Comparison of ENCODE assay signal across 8 mouse cellular contexts in the genomic region with DNA sequence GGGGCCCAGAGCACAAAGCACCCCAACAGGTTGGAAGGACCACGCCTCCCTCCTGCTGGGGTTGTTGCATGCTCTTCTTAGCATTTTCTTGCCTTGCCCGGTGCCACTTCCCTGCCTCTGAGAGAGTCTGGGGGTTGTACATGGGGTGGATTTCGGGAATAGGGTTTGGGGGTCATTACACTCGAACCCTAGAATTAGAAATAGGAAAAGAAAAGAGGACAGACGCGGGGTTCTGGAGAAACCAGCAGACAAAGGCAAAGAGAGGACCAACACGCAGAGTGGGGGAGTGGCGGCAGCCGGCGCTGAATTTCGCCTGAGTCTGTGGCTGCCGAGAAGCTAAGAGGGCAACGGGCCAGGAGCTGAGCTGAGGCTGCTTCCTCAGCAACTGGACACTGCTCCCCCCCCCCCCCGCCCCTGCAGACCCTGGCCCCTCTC. TPM values are rescaled to one million over a fixed set of nuclear protein-coding genes. Genes with fewer than 3 reads are reported as not detected.
DNase-seq lines count a peak whose midpoint lies in the region; ATAC-seq and TF ChIP-seq lines count a peak whose summit lies in the region.

No protein-coding gene starts in this region.

- no peaks in the 10 kb centered on the region for H3K9me3 ChIP-seq in embryonic facial prominence, embryonic 11.5 days (replicated peaks; ENCODE audit: control insufficient read depth, low read length)
- H3K9me3 ChIP-seq in hindbrain, embryonic 10.5 days = no peaks in the 10 kb centered on the region
- H3K9me3 ChIP-seq in liver, embryonic 13.5 days (replicated peaks) = no peaks in the 10 kb centered on the region

- WGBS in embryonic facial prominence, embryonic 11.5 days = under 1% methylated on average over 13 of the region's 14 CpGs
- WGBS in hindbrain, embryonic 10.5 days = under 1% methylated on average over 14 of the region's 14 CpGs
- 4% methylated on average over 13 of the region's 14 CpGs for WGBS in liver, embryonic 13.5 days (ENCODE audit: insufficient replicate concordance)

- no peaks in the 10 kb centered on the region for H3K36me3 ChIP-seq in embryonic facial prominence, embryonic 11.5 days (replicated peaks; ENCODE audit: control insufficient read depth, insufficient read depth, low read depth, low read length)
- no peaks in the 10 kb centered on the region for H3K36me3 ChIP-seq in hindbrain, embryonic 10.5 days
- no peaks in the 10 kb centered on the region for H3K36me3 ChIP-seq in liver, embryonic 13.5 days

- peak overlapping the region; percentile 91 for H3K4me2 ChIP-seq in embryonic facial prominence, embryonic 11.5 days (ENCODE audit: low read depth, low read length)
- peak overlapping the region; percentile 59 for H3K4me2 ChIP-seq in liver, embryonic 13.5 days

- no peak overlapping the region for H3K27ac ChIP-seq in left cerebral cortex, adult 2 months
- peak overlapping the region; percentile 22 for H3K27ac ChIP-seq in embryonic facial prominence, embryonic 11.5 days (replicated peaks; ENCODE audit: low read depth, low read length)
- H3K27ac ChIP-seq in hindbrain, embryonic 10.5 days = peak overlapping the region; percentile 92
- no peak overlapping the region for H3K27ac ChIP-seq in liver, embryonic 13.5 days

- no peak for TF ChIP-seq CTCF in left cerebral cortex, adult 2 months (IDR thresholded peaks at IDR 0.05)

- DNase-seq in left cerebral cortex, adult 2 months (ENCODE audit: extremely low spot score in 1 of 2, low spot score in 2 of 2) = no peak
- DNase-seq in left cerebral cortex, adult 9 months (ENCODE audit: low spot score in 2 of 2) = no peak
- DNase-seq in embryonic facial prominence, embryonic 11.5 days (ENCODE audit: low spot score) = peak; percentile 55
- peak; percentile 63 for DNase-seq in hindbrain, embryonic 10.5 days (ENCODE audit: low spot score)
- no peak for DNase-seq in liver, embryonic 13.5 days
- no peak for DNase-seq in adrenal gland, postnatal 25 days
- DNase-seq in gastrocnemius, postnatal 36 days = no peak

- peak overlapping the region; percentile 53; the same call in 1 of the 2 replicates for H3K4me3 ChIP-seq in left cerebral cortex, adult 2 months
- peak overlapping the region; percentile 48 for H3K4me3 ChIP-seq in embryonic facial prominence, embryonic 11.5 days (ENCODE audit: low read depth, low read length)
- H3K4me3 ChIP-seq in hindbrain, embryonic 10.5 days = peak overlapping the region; percentile 70
- H3K4me3 ChIP-seq in liver, embryonic 13.5 days (replicated peaks) = peak overlapping the region; percentile 38; the same call in 1 of the 2 replicates

- 0 out of 2 replicates have a peak, but pooled peaks have one; percentile 25 for ATAC-seq in embryonic facial prominence, embryonic 11.5 days (replicated peaks; ENCODE audit: insufficient number of reproducible peaks, low FRiP score, low TSS enrichment, low read depth)
- ATAC-seq in liver, embryonic 13.5 days (ENCODE audit: low read depth) = no peak
- ATAC-seq in granulocyte monocyte progenitor cell, adult 5-6 weeks (replicated peaks; ENCODE audit: poor library complexity, severe bottlenecking) = no peak

- intact Hi-C loops in left cerebral cortex, adult 2 months (cut with DNase I) = no loop called here
- intact Hi-C loops in gastrocnemius, postnatal 36 days (cut with DNase I) = no loop called here

- 0 out of 2 replicates have a peak, but pooled peaks cover 4% of the 10 kb centered on the region for H3K27me3 ChIP-seq in embryonic facial prominence, embryonic 11.5 days (ENCODE audit: control insufficient read depth, insufficient read depth, low read length)
- peaks cover 75% of the 10 kb centered on the region for H3K27me3 ChIP-seq in hindbrain, embryonic 10.5 days (ENCODE audit: insufficient read depth, poor library complexity, severe bottlenecking)
- peaks cover 93% of the 10 kb centered on the region for H3K27me3 ChIP-seq in liver, embryonic 13.5 days

- H3K4me1 ChIP-seq in embryonic facial prominence, embryonic 11.5 days (ENCODE audit: control insufficient read depth, insufficient read depth, low read length) = peaks cover 17% of the 10 kb centered on the region
- peaks cover 88% of the 10 kb centered on the region for H3K4me1 ChIP-seq in hindbrain, embryonic 10.5 days (replicated peaks)
- H3K4me1 ChIP-seq in liver, embryonic 13.5 days (replicated peaks) = peaks cover 12% of the 10 kb centered on the region; the same call in 1 of the 2 replicates

- peak overlapping the region; percentile 79 for H3K9ac ChIP-seq in embryonic facial prominence, embryonic 11.5 days (replicated peaks; ENCODE audit: low read length)
- no peak overlapping the region for H3K9ac ChIP-seq in liver, embryonic 13.5 days

RNA-seq across cellular contexts. Expression of a gene that starts 25.2 kb away (rescaled TPM):
- total RNA-seq in left cerebral cortex, adult 2 months (2021) = 10 to 100 TPM; 43.5 to 46.4 TPM
- 21.1 and 21.6 TPM in 2 replicates for polyA plus RNA-seq in embryonic facial prominence, embryonic 11.5 days (2014; fragmentation: Nextera tagmentation; extraction: Ambion mirVana)
- 15.1 and 15.3 TPM in 2 replicates for polyA plus RNA-seq in hindbrain, embryonic 10.5 days (2016; fragmentation: Nextera tagmentation; extraction: Ambion mirVana)
- polyA plus RNA-seq in liver, embryonic 13.5 days (2015; fragmentation: Nextera tagmentation; extraction: Ambion mirVana) = 11.3 and 11.7 TPM in 2 replicates
- 10.9 and 29.0 TPM in 2 replicates for total RNA-seq in granulocyte monocyte progenitor cell, adult 5-6 weeks (2014; fragmentation: Nextera tagmentation)
- 3.0 and 4.7 TPM in 2 replicates for total RNA-seq in granulocyte monocyte progenitor cell, adult 5-6 weeks (2017)
- total RNA-seq in adrenal gland, postnatal 25 days (2021) = 270 and 436 TPM in 2 replicates
- total RNA-seq in gastrocnemius, postnatal 36 days (2021) = 100 to 1,000 TPM; 194 to 248 TPM

RNA-seq across cellular contexts. Expression of a gene that starts 26.3 kb away (rescaled TPM):
- total RNA-seq in left cerebral cortex, adult 2 months (2021) = under 1 TPM in 1 of 2 experiments, not detected in 1; 0.19 TPM
- polyA plus RNA-seq in embryonic facial prominence, embryonic 11.5 days (2014; fragmentation: Nextera tagmentation; extraction: Ambion mirVana) = 0.11 and 0.28 TPM in 2 replicates
- 0.31 and 0.37 TPM in 2 replicates for polyA plus RNA-seq in hindbrain, embryonic 10.5 days (2016; fragmentation: Nextera tagmentation; extraction: Ambion mirVana)
- polyA plus RNA-seq in liver, embryonic 13.5 days (2015; fragmentation: Nextera tagmentation; extraction: Ambion mirVana) = 0.10 TPM in 2 replicates
- 1.4 and 2.0 TPM in 2 replicates for total RNA-seq in granulocyte monocyte progenitor cell, adult 5-6 weeks (2014; fragmentation: Nextera tagmentation)
- total RNA-seq in granulocyte monocyte progenitor cell, adult 5-6 weeks (2017) = 0.30 TPM in 1 of 2 replicates, not detected in the other
- 2.2 and 2.3 TPM in 2 replicates for total RNA-seq in adrenal gland, postnatal 25 days (2021)
- under 1 TPM in 1 of 2 experiments, not detected in 1; 0.10 TPM for total RNA-seq in gastrocnemius, postnatal 36 days (2021)

RNA-seq across cellular contexts. Expression of a gene that starts 54.8 kb away (rescaled TPM):
- not detected for total RNA-seq in left cerebral cortex, adult 2 months (2021)
- 0.07 and 0.08 TPM in 2 replicates for polyA plus RNA-seq in embryonic facial prominence, embryonic 11.5 days (2014; fragmentation: Nextera tagmentation; extraction: Ambion mirVana)
- 0.11 and 0.18 TPM in 2 replicates for polyA plus RNA-seq in hindbrain, embryonic 10.5 days (2016; fragmentation: Nextera tagmentation; extraction: Ambion mirVana)
- 0.53 and 0.89 TPM in 2 replicates for polyA plus RNA-seq in liver, embryonic 13.5 days (2015; fragmentation: Nextera tagmentation; extraction: Ambion mirVana)
- 7.9 and 8.7 TPM in 2 replicates for total RNA-seq in granulocyte monocyte progenitor cell, adult 5-6 weeks (2014; fragmentation: Nextera tagmentation)
- 9.4 and 10.3 TPM in 2 replicates for total RNA-seq in granulocyte monocyte progenitor cell, adult 5-6 weeks (2017)
- not detected in 2 replicates for total RNA-seq in adrenal gland, postnatal 25 days (2021)
- total RNA-seq in gastrocnemius, postnatal 36 days (2021) = not detected

Comparison
In these comparisons a context has a peak if more than half of its experiments do, and no peak if none do; other contexts are left out.
1. DNase-seq: peak in embryonic facial prominence, embryonic 11.5 days (single experiment) and hindbrain, embryonic 10.5 days (single experiment); none in left cerebral cortex, adult 2 months (0 of 2), left cerebral cortex, adult 9 months (0 of 2), liver, embryonic 13.5 days (single experiment), adrenal gland, postnatal 25 days (single experiment) and gastrocnemius, postnatal 36 days (0 of 2).
2. H3K27ac ChIP-seq: peak in embryonic facial prominence, embryonic 11.5 days (single experiment) and hindbrain, embryonic 10.5 days (single experiment); none in left cerebral cortex, adult 2 months (single experiment) and liver, embryonic 13.5 days (single experiment).
3. Peak in every context shown above with its lines, with median percentiles within 50 percentile points of each other: H3K4me3 ChIP-seq.